Mouse (Mus musculus) thymus, postnatal 25 days (tissue): Measurements from ENCODE around the gene Astl.
"Not testable (repeated sequence)": the region's sequence is repeated elsewhere in the genome, so short reads cannot be mapped to it uniquely, and the experiment has no call there.

Experiments
- DNase-seq: peaks from one replicate; pipeline ENCODE4 v3.0.0; 2022

Astl gene

DNA sequence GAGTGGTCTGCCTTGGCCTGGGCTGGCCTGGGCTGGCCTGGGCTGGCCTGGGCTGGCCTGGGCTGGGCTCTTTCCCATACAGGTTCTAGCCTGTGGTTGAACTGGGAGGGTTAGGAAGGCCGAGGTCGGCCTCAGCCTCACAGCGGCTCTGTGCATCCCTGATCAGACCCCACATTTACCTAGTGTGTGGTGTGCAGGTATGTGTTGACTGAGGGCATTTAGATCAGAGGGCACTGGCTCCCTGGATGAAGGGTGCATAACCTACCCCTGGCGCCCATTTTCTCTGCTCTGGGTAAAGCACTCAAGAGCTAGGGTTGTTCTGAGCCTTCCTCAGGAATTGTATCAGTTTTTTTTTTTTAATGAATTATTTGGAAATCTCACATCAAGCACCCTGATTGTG, at the start of gene Astl:
Gene Astl (plus strand): TSS at position 224 of the 400 bp plus-strand sequence.
- no peak for DNase-seq

DNA sequence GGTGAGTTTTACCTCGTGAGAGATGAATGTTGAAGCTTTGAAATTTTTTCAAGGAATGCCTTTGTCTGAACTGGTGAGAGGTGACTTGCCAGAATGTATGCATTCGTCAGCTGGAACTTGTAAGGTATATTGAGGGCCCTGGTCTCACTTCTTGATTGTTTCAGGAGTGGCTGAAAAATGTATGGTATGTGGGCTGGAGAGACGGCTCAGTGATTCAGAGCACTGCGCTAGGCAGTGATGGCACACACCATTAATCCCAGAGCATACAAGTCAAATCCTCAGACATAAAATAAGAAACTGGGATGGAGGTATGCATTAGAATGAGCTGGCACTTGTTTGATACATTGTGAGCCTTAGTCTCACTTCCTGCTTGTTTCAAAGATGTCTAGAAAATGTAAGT, 46.2 kb upstream of the Astl start:
- no peak for DNase-seq

DNA sequence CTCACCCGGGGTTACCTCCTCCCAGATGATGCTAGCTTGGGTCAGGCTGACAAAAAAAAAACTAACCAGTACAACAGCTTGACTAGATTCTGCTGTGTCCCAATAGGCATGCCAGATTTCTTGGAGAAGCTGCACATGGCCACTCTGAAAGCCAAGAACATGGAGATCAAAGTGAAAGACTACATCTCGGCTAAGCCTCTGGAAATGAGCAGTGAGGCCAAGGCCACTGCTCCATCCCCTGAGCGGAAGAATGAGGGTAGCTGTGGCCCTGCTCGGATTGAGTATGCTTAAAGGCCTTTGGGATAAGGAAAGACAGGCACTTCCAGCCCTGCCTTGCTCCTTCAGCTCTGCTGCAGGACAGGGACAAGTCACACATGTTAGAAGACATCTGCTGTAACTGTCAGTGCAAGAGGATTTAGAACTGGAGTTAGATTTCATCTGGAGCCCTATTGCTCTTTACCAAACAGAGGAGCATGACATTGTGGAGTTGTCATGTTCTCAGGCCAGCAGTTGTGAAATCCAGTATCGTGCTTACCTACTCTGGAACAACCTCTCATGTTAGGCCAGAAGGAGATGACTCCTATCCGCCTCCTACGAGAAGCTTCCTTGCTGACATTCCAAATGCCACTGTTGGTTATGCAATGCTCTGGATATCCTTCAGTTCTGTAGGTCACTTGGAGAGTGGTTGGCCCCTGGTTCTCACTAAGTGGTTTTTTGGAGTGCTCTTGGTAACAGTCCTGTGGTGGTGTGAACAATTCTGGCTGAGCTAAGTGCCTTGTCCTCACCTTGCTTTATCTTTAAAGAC, 41.2 kb upstream of the Astl start:
- no peak for DNase-seq

GRCm38 (mm10) chr2:127298056-127298455, 40.4 kb upstream of the Astl start:
- DNase-seq, result no peak

- DNase-seq, result no peak
Observed at GRCm38 (mm10) chr2:127300701-127301100, 37.7 kb upstream of the Astl start.

GRCm38 (mm10) chr2:127301883-127302282, 36.6 kb upstream of the Astl start:
- no peak for DNase-seq

DNA sequence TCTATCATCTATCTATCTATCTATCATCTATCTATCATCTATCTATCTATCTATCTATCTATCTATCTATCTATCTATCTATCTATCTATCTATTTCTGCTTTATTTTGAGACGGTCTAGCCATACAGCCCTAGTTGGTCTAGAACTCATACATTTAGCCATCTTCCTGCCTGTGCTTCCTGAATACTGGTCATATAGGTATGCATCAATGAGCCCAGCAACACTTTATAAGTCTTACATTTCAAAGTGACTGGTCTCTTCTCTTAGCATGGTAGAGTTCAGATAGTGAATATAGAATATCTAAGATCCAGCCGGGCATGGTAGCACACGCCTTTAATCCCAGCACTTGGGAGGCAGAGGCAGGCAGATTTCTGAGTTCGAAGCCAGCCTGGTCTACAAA, 34.2 kb upstream of the Astl start:
- DNase-seq, result not testable (repeated sequence)

DNA sequence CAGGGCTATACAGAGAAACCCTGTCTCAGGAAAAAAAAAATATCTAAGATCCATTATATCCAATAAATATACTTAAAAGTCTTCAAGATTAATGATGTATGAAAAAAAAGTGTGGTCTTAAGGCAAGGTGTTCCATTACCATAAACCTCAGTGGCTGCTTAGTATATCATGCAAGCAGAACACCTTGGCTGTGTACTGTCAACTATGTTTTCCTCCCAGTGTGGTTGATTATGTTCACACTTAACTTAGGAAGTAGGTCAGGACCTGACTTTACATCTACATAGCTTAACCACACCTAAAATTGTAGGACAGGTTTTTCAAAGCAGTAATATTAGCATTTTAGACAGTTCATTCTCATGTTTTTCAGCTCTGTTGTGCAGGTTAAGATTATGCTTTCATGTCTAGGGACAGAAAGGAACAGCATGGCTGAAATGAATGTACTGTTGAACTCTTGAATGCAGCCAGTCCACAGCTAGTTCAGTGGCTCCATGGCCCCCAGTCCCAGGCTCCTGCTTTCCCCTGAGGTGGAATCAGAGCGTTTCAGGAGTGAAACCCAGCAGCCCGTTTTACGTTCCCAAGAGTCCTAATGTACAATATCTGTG, 33.7 kb upstream of the Astl start:
- DNase-seq, result no peak

- no peak for DNase-seq
Observed at GRCm38 (mm10) chr2:127306123-127306522, 32.3 kb upstream of the Astl start.

DNA sequence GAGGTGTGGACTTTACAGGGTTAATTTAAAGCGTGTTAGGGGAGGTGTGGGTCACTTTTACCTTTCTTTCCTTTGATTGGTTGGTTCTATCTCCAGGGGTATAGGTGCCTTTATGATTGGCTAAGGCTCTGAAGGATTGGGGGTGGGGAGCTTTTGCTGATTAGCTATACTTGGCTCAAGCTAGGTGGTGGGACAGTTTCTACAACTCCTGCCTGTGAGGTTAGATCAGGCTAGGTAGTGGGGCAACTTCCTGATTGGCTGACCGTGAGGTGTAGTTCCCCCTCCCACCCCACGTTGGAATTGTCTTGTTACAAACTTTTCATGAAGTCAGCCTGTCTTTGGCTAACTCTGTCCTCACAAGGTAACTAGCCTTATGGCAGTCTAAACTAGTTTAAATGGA, 31.3 kb upstream of the Astl start:
- no peak for DNase-seq

DNA sequence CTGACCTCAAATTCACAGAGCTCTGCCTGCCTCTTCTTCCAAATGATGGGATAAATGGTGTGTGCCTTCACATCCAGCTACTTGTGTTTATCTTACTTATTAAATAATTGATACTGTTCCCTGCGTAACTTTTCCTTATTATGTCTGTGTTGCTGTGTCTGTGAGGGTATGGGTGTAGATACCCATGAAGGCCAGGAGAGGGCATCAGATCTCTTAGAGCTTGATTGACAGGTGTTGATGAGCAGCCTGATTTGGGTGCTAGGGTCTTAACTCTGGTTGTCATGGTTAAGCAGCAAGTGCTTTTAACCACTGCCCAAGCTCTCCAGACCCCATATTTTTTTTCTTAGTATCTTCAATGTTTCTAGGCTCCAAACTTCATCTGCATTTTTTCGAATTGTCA, 29.8 kb upstream of the Astl start:
- no peak for DNase-seq

DNA sequence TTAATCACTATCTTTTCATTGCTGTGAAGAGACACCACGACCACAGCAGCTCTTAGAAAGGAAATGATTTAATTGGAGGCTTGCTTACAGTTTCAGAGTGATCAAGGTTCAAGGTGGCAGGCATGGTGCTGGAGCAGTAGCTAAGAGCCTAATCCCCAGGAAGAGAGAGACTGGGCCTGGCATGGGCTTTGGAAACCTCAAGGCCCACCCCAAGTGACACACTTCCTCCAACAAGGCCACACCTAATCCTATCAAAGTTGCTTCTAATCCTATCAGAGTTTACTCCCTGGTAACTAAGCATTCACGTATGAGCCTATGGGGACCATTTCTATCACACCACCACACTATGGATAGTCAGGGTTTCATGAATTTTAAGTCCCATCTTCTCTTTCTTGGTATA, 28.2 kb upstream of the Astl start:
- DNase-seq, result peak; percentile 3

DNA sequence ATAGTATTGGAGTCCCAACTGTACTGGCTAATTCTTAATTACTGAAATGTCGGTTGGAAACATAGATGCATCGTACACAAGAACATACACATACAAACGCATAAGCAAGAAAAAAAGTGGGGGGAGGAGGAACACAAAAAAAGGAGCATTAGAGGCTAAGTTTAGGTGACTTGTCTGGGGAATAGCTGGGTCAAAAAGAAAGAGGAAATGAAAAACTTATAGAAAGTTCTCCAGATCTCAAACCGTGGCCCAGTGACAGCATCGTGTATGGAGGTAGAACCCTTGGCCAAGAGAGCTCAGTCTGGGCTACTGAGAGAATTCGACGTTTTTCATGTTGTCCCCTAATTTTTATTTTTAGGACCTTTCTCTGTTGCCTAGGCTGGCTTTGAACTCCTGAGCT, 27.8 kb upstream of the Astl start:
- DNase-seq, result no peak

DNA sequence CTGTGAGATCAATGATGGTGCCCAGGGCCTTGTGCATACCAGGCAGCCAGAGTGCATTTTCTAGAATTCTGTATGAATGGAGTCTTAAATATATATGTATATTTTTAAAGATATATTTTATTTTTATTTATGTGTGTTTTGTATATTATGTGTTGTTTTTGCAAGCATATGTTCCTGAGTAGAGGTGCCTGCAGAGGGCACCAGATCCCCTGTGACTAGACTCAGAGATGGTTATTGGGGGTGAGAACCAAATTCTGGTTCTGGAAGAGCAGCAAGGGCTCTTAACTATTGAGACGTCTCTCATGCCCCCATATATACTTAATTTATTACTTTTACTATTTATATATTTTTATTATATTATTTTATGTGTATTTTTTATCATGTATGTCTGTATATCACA, 27.2 kb upstream of the Astl start:
- DNase-seq, result peak; percentile 45

DNA sequence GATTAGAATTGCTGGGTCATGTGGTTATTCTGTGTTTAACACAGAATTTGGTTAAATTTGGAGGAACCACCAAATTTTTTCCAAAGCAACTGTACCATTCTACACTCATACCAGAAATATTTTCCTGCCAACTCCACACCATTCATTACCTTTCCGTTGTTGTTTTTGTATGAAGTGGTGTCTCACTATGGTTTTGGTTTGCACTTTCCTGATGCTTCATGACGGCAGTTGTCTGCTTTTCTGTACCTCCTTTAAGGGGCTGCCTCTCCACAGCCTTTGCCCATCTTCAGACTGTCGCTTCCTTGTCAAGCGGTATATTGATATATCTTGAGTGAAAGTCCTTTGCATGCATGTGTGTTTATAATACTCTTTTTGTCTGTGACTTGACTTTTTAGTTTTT, 25.6 kb upstream of the Astl start:
- no peak for DNase-seq

DNA sequence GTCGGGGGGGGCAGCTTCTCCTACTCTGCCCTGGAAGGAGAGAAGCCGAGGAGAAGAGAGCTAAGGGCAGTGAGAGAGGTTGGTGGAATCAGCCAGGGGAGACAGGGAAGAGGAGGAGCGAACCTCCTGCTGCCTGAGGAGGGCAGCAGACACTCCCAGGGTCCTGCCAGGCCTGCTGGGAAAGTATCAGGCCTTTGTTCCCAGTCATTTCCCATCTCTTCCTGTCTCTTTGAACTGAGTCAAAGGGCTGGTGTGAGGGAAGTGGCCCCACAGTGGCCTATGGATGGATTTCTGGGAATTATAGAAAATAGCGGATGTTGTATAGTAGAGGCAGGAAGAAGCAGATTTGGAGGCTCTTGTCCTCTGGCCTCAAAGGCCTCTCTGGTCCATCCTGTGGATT, 24.6 kb upstream of the Astl start:
- DNase-seq, result peak; percentile 45

- DNase-seq, result peak; percentile 88
Observed at GRCm38 (mm10) chr2:127314467-127315154, 23.8 kb upstream of the Astl start.

GRCm38 (mm10) chr2:127315155-127315470, 23.3 kb upstream of the Astl start:
- peak; percentile 9 for DNase-seq

DNA sequence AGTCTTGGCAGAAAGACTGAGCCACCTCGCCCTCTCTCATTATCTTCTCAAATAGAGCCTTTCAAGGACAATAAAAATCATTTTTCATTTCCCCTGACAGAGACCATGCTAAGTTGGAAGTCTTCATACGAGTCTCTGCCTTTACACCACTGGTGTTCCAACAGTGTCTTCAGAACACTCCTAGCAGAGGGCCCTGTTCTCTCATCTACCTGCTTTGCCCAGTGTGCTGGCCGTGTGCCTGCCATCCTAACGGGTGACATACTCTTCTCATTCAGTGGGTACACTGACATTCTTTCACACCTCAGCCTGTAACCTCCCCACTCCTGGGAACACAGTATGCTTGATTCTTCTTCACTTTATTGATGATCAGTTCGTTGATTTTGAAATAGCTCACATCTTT, 22.0 kb upstream of the Astl start:
- DNase-seq, result no peak

DNA sequence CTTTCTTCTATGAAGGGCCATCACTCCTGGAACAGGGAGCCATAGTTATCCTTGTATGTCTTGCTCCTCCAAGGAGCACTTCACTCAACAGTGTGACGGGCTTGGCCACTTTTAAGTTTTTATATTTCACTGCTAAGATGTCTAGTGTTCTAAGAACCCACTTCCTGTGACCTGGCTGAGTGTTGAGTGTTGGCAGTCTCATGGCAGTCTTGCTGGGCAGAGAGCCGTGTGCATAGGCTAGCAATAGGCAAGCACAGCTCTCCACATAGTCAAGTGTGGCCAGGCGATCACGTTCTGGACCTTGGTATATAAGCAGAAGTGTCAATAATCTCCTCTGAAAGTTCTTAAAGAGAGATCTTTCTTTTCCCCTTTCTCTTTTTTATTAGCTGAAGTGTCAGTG, 20.3 kb upstream of the Astl start:
- DNase-seq, result peak; percentile 47

- DNase-seq, result no peak
Observed at GRCm38 (mm10) chr2:127319071-127319470, 19.4 kb upstream of the Astl start.

DNA sequence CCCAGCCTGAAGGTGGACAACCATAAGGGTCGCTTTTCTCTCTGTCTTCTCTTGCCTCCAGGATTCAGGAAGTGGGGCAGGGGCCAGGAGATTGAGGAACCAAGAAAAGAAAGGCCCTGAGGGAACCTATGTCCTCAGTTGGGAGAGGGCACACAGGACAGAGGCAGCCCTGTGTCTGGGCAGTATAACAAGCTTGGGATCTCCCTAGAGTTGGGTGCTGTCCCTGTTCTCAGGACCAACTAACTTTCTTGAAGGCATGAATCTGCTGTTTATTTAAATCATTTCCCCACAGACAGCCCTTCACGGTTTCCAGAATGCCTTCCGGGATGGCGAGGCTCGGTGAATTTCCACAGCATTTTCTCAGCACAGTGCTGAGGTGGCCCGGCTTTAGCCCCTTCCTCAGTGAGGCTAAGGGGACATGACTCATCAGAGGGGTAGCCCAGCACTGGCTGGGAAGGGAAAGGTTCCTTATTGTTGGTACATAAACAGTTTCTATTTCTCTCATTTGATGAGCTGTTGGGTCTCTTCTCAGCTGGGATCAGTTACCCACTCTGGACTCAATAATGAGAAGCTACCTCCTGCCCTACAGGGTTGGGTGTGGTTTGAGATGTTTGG, 15.7 kb upstream of the Astl start:
- DNase-seq, result no peak

- no peak for DNase-seq
Observed at GRCm38 (mm10) chr2:127323667-127324066, 14.8 kb upstream of the Astl start.

- no peak for DNase-seq
Observed at GRCm38 (mm10) chr2:127324456-127324855, 14.0 kb upstream of the Astl start.
